Mouse (Mus musculus): ENCODE data around the gene Pgc.

Pgc gene

DNA sequence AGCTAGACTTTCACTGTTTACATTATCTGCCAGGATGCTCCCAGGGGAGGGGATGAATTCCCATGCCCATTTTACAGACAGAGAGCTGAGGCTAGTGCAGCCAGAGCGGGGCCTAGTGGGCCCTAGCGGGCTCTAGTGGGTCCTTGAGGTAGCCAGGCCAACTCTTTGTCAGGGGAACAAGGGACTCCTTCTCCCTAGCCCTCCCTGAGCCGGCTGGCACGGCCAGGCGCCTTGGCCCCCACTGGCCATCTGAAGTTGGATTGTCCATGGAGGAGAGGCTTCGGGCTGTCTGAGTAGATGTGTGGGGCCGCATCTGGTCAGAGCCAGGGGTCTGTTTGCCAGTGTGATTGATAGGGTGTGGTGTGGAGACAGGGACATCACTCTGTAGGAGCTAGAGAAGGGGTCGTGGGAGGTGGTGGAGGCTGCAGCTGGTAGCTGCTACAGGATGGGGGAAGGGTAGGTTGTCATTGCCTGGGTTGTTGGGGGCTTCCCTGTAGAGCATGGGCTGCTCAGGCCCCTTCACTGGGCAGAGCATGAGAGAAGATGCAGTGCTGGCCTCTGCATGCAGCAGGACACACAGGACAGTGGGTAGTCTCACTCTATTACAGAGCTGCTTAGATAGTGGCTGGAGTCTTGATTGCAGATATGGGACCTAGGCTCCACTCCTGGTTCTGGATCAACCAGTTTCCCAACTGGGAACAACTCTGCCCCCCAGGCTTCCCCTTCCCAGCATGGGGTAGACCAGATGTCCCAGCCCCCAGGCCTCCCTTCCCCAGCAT, 57.0 kb downstream of the Pgc start:
- no peak for DNase-seq (ENCODE audit: low spot score in 2 of 2)

Measured in spleen, postnatal 36 days (tissue).